Mouse (Mus musculus): ENCODE measurements around the gene Gja1. TPM values are rescaled to one million over a fixed set of nuclear protein-coding genes. Genes with fewer than 3 reads are reported as not detected.
"Not testable (repeated sequence)": the region's sequence is repeated elsewhere in the genome, so short reads cannot be mapped to it uniquely, and the experiment has no call there.

Gene Gja1
- polyA plus RNA-seq, 2 experiments: 1.6 to 4.5 TPM

DNA sequence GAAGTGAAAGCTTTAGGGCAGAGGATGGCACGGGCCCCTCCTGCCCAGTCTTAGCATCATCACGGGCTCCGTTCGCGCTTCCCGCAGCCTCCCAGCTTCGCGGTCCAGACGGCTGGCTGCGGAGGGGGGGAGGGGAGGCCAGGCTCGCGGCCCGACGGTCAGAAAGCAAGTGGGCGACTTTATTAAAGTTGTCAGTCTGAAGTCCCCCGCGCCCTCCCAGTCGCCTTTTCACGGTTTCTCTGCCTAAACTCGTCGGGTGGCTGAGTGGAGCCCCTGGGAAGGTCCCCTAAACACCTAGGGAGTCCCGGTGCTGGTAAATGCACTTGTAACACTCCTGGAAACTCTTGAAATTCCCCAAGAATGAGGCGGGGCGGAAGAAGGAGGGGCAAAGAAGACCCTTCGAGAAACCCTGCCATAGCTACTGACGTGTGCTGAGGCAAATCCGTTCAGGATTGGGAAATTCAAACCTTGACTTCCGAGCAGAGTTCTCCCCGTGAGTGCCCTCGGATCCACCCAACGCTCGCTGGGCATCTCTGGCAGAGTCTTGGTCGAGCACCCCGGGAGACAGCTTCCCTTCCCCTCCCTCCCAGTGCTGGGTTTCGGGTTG is 1.6 kb downstream of the Gja1 start:
- under 1% methylated on average over 35 of the region's 35 CpGs for WGBS (ENCODE audit: insufficient replicate concordance)
- ATAC-seq (ENCODE audit: insufficient read depth): peak; percentile 41; the same call in 1 of the 2 replicates
- H3K9ac ChIP-seq (replicated peaks): peak overlapping the region; percentile 35; the same call in 1 of the 2 replicates

DNA sequence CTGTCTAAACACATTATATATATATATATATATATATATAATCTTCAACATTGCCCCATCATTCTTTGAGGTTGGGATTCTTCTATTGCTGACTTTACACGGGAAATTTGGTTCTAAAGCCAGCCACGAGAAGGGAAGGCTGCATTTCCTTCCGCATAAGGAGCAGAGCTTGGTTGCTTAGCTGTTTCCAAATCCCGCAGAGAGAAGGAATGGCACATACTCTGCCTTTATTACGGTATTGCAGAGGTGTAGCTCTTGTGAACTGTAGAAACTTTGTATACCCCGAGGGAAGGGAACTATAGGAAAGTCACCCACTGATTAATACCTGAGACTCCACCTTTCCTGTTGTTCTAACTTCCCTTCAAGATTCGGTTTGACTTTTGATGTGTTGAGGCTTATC is 2.6 kb downstream of the Gja1 start:
- ATAC-seq (ENCODE audit: insufficient read depth): no peak

More for the DNA sequence above, 1.6 kb downstream of the Gja1 start:
- Histone ChIP-seq H3K4me1 (replicated peaks; ENCODE audit: control insufficient read depth in 2 of 2, insufficient read depth in 2 of 2, low read length in 1 of 2) (0 out of 4 replicates have a peak, but pooled peaks cover 0 to 1% of the 10 kb centered on the region in 2 experiments), H3K27ac (no peak overlapping the region), H3K4me2 (ENCODE audit: low read depth) (peak overlapping the region; percentile 69), H3K27me3 (ENCODE audit: control insufficient read depth, insufficient read depth, low read length) (peaks cover 2% of the 10 kb centered on the region; the same call in 1 of the 2 replicates), H3K4me3 (ENCODE audit: insufficient read depth in 1 of 2, low read depth in 2 of 2, low read length in 2 of 2) (peak overlapping the region; percentile 47 to 61), H3K9me3 (ENCODE audit: control insufficient read depth, low read length) (no peaks in the 10 kb centered on the region), H3K36me3 (replicated peaks; ENCODE audit: control insufficient read depth, insufficient read depth, low read depth) (no peaks in the 10 kb centered on the region)
- DNase-seq (ENCODE audit: low read depth in 3 of 3, low spot score in 3 of 3): no peak
- TF ChIP-seq CTCF (IDR thresholded peaks at IDR 0.05; ENCODE audit: low read depth) (no peak), EP300 (IDR thresholded peaks at IDR 0.05; ENCODE audit: low read depth) (no peak)

DNA sequence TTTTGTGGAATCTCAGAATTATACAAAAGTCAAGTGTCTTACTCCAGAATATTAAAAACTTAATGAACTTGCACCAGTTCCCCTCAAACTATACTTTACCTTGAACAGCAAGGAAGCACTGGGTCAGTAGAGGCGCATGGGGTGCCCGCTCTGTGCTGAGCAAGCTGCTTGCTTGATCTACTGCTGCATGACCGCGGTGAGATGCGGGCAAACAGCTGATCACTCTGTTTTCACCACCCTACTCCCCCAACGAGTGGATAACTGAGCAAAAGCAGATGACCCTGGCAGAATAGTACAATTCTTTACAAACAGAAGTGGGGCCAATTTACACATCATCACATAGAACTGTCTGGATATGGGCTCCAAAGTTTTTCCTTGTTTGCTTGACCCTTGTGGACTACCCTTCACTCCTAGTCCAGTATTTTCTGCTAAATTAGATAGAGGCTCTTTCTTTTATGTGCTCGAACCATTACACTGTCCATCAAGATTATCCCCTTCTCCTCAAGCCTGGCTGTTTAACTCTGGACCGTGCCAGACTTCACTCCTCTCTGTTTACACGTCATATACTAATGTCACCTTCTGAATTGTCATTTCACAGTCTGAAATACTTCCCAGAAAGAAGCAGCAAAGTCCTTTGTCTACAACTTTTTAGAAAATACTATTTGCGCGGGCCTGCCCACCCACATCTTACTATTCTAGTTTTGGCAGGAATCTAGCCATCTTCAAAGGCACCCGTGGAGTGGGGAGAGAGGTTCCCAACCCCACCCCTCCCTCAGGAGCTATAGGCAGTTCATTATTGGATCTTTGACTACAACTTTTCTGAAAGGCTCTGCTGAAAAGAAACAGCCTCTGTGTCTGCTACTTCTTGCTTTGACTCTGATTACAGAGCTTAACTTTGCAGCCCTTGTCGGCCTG is 8.3 kb downstream of the Gja1 start:
- H3K27ac ChIP-seq: no peak overlapping the region
- no peak for ATAC-seq (ENCODE audit: insufficient read depth)

More for the DNA sequence above, 2.6 kb downstream of the Gja1 start:
- Histone ChIP-seq H3K4me2 (ENCODE audit: low read depth) (peak overlapping the region; percentile 69), H3K9ac (replicated peaks) (no peak overlapping the region), H3K4me3 (ENCODE audit: insufficient read depth in 1 of 2, low read depth in 2 of 2, low read length in 2 of 2) (no peak overlapping the region), H3K36me3 (replicated peaks; ENCODE audit: control insufficient read depth, insufficient read depth, low read depth) (no peaks in the 10 kb centered on the region), H3K27me3 (ENCODE audit: control insufficient read depth, insufficient read depth, low read length) (peaks cover 2% of the 10 kb centered on the region; the same call in 1 of the 2 replicates), H3K9me3 (ENCODE audit: control insufficient read depth, low read length) (no peaks in the 10 kb centered on the region), H3K27ac (no peak overlapping the region), H3K4me1 (replicated peaks; ENCODE audit: control insufficient read depth in 2 of 2, insufficient read depth in 2 of 2, low read length in 1 of 2) (0 out of 4 replicates have a peak, but pooled peaks cover 0 to 1% of the 10 kb centered on the region in 2 experiments)
- TF ChIP-seq CTCF (IDR thresholded peaks at IDR 0.05; ENCODE audit: low read depth) (no peak), EP300 (IDR thresholded peaks at IDR 0.05; ENCODE audit: low read depth) (no peak)
- WGBS (ENCODE audit: insufficient replicate concordance): 12% methylated on average over 7 of the region's 7 CpGs
- DNase-seq (ENCODE audit: low read depth in 3 of 3, low spot score in 3 of 3): no peak

DNA sequence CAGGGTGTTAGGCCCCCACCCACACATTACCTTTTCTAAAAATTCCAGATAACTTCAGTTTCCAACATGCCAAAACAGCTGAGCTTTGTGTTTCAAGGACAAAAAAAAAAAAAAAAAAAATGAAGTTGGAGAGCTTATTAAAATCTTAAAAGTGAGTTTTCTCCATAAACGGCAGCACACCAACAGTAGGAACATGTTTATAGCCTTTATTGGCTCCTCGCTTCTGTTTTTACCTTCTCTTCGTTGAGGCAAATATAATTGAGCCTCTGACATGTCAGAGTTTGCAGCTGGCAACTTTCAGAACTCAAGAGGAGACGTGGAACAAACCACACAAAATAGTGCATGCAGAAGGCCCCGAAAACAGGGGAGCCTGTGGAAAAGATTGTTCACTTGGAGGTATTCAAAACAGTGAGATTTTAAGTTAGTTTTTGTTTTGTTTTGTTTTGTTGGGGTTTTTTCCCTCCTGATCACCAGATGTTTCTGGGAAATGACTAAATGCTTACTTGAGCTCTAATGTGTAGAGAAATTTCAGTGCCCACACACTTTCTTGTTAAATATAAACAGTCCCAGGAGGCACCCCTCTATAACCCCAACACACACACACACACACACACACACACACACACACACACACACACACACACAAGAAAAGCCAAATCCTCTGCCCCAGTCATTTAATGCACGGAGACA is 16.1 kb downstream of the Gja1 start:
- Histone ChIP-seq H3K27ac (no peak overlapping the region), H3K27me3 (ENCODE audit: control insufficient read depth, insufficient read depth, low read length) (no peaks in the 10 kb centered on the region), H3K4me1 (replicated peaks; ENCODE audit: control insufficient read depth in 2 of 2, insufficient read depth in 2 of 2, low read length in 1 of 2) (no peaks in the 10 kb centered on the region), H3K9ac (replicated peaks) (no peak overlapping the region), H3K36me3 (replicated peaks; ENCODE audit: control insufficient read depth, insufficient read depth, low read depth) (no peaks in the 10 kb centered on the region), H3K9me3 (ENCODE audit: control insufficient read depth, low read length) (no peaks in the 10 kb centered on the region), H3K4me2 (ENCODE audit: low read depth) (no peak overlapping the region), H3K4me3 (ENCODE audit: insufficient read depth in 1 of 2, low read depth in 2 of 2, low read length in 2 of 2) (no peak overlapping the region)
- no peak for ATAC-seq (ENCODE audit: insufficient read depth)
- WGBS (ENCODE audit: insufficient replicate concordance): 55% methylated on average over 6 of the region's 6 CpGs
- no peak for DNase-seq (ENCODE audit: low read depth in 3 of 3, low spot score in 3 of 3)
- TF ChIP-seq CTCF (IDR thresholded peaks at IDR 0.05; ENCODE audit: low read depth): no peak

More for the DNA sequence above, 8.3 kb downstream of the Gja1 start:
- H3K4me2 ChIP-seq (ENCODE audit: low read depth): no peak overlapping the region
- H3K36me3 ChIP-seq (replicated peaks; ENCODE audit: control insufficient read depth, insufficient read depth, low read depth): no peaks in the 10 kb centered on the region
- DNase-seq (ENCODE audit: low read depth in 3 of 3, low spot score in 3 of 3): no peak
- 69% methylated on average over 13 of the region's 13 CpGs for WGBS (ENCODE audit: insufficient replicate concordance)
- no peaks in the 10 kb centered on the region for H3K9me3 ChIP-seq (ENCODE audit: control insufficient read depth, low read length)
- no peaks in the 10 kb centered on the region for H3K4me1 ChIP-seq (replicated peaks; ENCODE audit: control insufficient read depth in 2 of 2, insufficient read depth in 2 of 2, low read length in 1 of 2)
- no peak overlapping the region for H3K4me3 ChIP-seq (ENCODE audit: insufficient read depth in 1 of 2, low read depth in 2 of 2, low read length in 2 of 2)
- no peak for TF ChIP-seq EP300 (IDR thresholded peaks at IDR 0.05; ENCODE audit: low read depth)
- no peak for TF ChIP-seq CTCF (IDR thresholded peaks at IDR 0.05; ENCODE audit: low read depth)
- H3K9ac ChIP-seq (replicated peaks): no peak overlapping the region
- H3K27me3 ChIP-seq (ENCODE audit: control insufficient read depth, insufficient read depth, low read length): no peaks in the 10 kb centered on the region

DNA sequence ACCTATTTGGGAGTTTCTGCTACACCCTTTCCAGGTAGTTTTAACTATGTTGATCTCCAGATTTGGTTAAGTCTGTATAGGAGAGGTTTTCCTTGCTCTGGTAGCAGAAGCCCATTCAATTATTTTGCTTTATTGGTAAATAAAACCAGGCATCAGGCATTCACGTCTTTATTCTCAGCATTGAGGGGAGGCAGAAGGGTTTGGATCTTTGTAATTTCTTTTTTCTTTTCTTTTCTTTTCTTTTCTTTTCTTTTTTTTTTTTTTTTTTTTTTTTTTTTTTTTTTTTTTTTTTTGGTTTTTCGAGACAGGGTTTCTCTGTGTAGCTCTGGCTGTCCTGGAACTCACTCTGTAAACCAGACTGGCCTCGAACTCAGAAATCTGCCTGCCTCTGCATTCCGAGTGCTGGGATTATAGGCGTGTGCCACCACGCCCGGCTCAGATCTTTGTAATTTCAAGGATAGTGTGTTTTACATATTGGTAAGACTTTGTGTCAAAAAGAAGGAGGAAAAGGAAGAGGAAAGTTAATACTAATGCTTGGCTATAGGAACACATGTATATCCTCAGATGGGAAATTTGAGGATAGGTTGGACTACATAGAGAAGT is 16.8 kb downstream of the Gja1 start:
- H3K9me3 ChIP-seq (ENCODE audit: control insufficient read depth, low read length); H3K36me3 ChIP-seq (replicated peaks; ENCODE audit: control insufficient read depth, insufficient read depth, low read depth); H3K27ac ChIP-seq; H3K4me1 ChIP-seq (replicated peaks; ENCODE audit: control insufficient read depth in 2 of 2, insufficient read depth in 2 of 2, low read length in 1 of 2); H3K27me3 ChIP-seq (ENCODE audit: control insufficient read depth, insufficient read depth, low read length); ATAC-seq (ENCODE audit: insufficient read depth); H3K4me2 ChIP-seq (ENCODE audit: low read depth); H3K9ac ChIP-seq (replicated peaks); DNase-seq (ENCODE audit: low read depth in 3 of 3, low spot score in 3 of 3); H3K4me3 ChIP-seq (ENCODE audit: insufficient read depth in 1 of 2, low read depth in 2 of 2, low read length in 2 of 2): not testable (repeated sequence)
- WGBS (ENCODE audit: insufficient replicate concordance): 68% methylated on average over 6 of the region's 7 CpGs

Data from liver, embryonic 14.5 days (tissue).